Mouse (Mus musculus) hindbrain, embryonic 10.5 days (tissue): ENCODE data around the gene Syt1. TPM values are rescaled to one million over a fixed set of nuclear protein-coding genes. Genes with fewer than 3 reads are reported as not detected.

ENCODE experiments used
- DNase-seq: peaks from one replicate; pipeline ENCODE4 v3.0.0-alpha.2; 2017; ENCODE audit warnings: low spot score
- H3K27ac ChIP-seq: fragments of 300-500 bp; sonication (generic); 2 replicates; pipeline ENCODE4 v1.5.1; 2016; ENCODE audit warnings: mild to moderate bottlenecking, moderate library complexity
- H3K27me3 ChIP-seq: fragments of 300-500 bp; sonication (generic); 2 replicates; pipeline ENCODE4 v1.6.1; 2016; ENCODE audit warnings: mild to moderate bottlenecking; ENCODE audit not compliant: poor library complexity, insufficient read depth, severe bottlenecking
- H3K36me3 ChIP-seq: fragments of 300-500 bp; sonication (generic); 2 replicates; pipeline ENCODE4 v1.6.1; 2016; ENCODE audit warnings: mild to moderate bottlenecking, moderate library complexity
- H3K4me1 ChIP-seq: fragments of 300-500 bp; sonication (generic); replicated peaks from 2 replicates; pipeline ENCODE4 v1.6.1; 2016; ENCODE audit warnings: mild to moderate bottlenecking
- H3K4me3 ChIP-seq: fragments of 300-500 bp; sonication (generic); 2 replicates; pipeline ENCODE4 v1.5.1; 2016; ENCODE audit warnings: mild to moderate bottlenecking, moderate library complexity
- H3K9me3 ChIP-seq: fragments of 300-500 bp; sonication (generic); 2 replicates; pipeline ENCODE4 v1.6.1; 2016; ENCODE audit warnings: mild to moderate bottlenecking, moderate library complexity
- WGBS: fragments of 180-500 bp; shearing (Covaris S2); methylation state at CpG from one replicate; pipeline ENCODE4 v1.1.7; 2016; 5-methylcytosine and 5-hydroxymethylcytosine counted together
- polyA plus RNA-seq: library from polyadenylated mRNA; unstranded; fragments of >200 nt; fragmentation: Nextera tagmentation; extraction: Ambion mirVana; gene quantifications from 2 replicates; pipeline ENCODE4 v1.2.1, GENCODE M21; 2016

The Syt1 gene
- polyA plus RNA-seq, 1 experiment from 2014 or later, result 13.6 TPM

GRCm38 (mm10) chr10:108874687-108875086 lies 136.1 kb downstream of the Syt1 start:
- Histone ChIP-seq H3K9me3 (no peaks in the 10 kb centered on the region), H3K27me3 (no peaks in the 10 kb centered on the region), H3K27ac (no peak overlapping the region), H3K4me1 (no peaks in the 10 kb centered on the region), H3K36me3 (no peaks in the 10 kb centered on the region), H3K4me3 (no peak overlapping the region)
- 81% methylated on average over 4 of the region's 4 CpGs for WGBS
- DNase-seq, result no peak

DNA sequence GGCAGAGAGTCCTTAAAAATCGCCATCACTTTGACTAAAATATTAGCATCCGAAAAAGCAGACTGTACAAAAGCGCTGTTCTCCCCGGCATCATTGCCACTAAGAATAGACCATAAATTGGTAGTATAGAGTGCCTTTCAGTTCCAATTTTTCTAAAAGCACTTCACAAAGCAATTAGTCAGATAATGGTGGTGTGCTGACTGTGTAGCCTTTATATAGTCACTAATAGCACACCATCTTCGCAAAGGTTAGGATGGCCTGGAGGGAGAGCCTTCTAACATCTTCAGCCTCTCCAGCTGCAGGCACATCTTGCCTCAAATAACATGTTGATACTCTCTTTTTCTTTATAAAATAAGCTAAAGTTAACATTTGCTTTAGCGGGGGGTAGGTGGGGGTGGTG lies 138.4 kb downstream of the Syt1 start:
- no peaks in the 10 kb centered on the region for H3K9me3 ChIP-seq
- no peaks in the 10 kb centered on the region for H3K27me3 ChIP-seq
- H3K36me3 ChIP-seq, result no peaks in the 10 kb centered on the region
- H3K4me1 ChIP-seq, result no peaks in the 10 kb centered on the region
- DNase-seq, result no peak
- no peak overlapping the region for H3K27ac ChIP-seq
- WGBS, result 89% methylated on average over 6 of the region's 6 CpGs
- H3K4me3 ChIP-seq, result no peak overlapping the region

DNA sequence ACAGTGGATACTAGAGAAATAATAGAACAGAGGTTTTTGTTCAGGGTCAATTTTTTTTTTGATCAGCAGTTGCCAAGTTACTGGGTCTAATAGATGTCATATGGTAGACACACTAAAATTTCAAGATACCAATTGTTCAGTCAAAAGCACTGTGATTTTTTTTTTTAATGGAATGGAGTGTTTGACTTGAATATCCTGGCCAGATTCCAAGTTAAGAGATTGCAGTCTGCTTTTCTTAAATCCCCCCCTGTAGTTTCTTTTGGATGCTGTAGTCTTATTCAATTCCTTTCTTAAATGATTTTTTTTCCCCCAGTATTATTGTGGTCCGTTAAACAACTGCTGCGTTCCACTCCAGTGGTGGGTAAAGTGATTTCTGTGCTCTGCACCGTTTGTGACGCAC lies 140.2 kb downstream of the Syt1 start:
- H3K9me3 ChIP-seq, result no peaks in the 10 kb centered on the region
- H3K36me3 ChIP-seq, result no peaks in the 10 kb centered on the region
- no peaks in the 10 kb centered on the region for H3K4me1 ChIP-seq
- H3K27me3 ChIP-seq, result no peaks in the 10 kb centered on the region
- DNase-seq, result no peak
- 87% methylated on average over 4 of the region's 4 CpGs for WGBS
- no peak overlapping the region for H3K27ac ChIP-seq
- H3K4me3 ChIP-seq, result no peak overlapping the region

DNA sequence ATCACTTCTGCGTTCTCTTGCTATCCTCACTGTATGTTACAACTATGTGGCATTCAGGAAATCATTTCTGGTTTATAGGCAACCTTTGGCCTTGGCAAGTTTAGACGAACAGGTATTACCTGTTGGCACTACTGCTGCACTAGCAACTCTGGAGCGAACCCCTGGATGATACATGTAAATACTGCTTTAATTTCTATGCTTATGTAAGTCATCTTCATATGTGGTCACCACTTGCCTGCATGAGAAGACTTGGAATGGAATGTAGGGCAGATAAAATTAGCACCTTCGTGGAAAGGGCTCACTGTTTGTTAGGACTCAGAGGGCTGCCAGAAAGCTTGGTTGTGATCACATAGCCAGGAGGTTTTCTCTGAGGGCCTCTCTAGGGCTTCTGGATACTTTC lies 142.6 kb downstream of the Syt1 start:
- Histone ChIP-seq H3K4me3 (no peak overlapping the region), H3K27ac (no peak overlapping the region), H3K36me3 (no peaks in the 10 kb centered on the region), H3K27me3 (no peaks in the 10 kb centered on the region), H3K4me1 (no peaks in the 10 kb centered on the region), H3K9me3 (no peaks in the 10 kb centered on the region)
- no peak for DNase-seq
- WGBS, result 89% methylated on average over 4 of the region's 4 CpGs

- no peak overlapping the region for H3K27ac ChIP-seq
- H3K4me3 ChIP-seq, result no peak overlapping the region
- H3K27me3 ChIP-seq, result no peaks in the 10 kb centered on the region
- no peak for DNase-seq
- H3K9me3 ChIP-seq, result no peaks in the 10 kb centered on the region
- no peaks in the 10 kb centered on the region for H3K36me3 ChIP-seq
- 90% methylated on average over 6 of the region's 6 CpGs for WGBS
- H3K4me1 ChIP-seq, result no peaks in the 10 kb centered on the region
Measured at GRCm38 (mm10) chr10:108867202-108867601, 143.6 kb downstream of the Syt1 start.

DNA sequence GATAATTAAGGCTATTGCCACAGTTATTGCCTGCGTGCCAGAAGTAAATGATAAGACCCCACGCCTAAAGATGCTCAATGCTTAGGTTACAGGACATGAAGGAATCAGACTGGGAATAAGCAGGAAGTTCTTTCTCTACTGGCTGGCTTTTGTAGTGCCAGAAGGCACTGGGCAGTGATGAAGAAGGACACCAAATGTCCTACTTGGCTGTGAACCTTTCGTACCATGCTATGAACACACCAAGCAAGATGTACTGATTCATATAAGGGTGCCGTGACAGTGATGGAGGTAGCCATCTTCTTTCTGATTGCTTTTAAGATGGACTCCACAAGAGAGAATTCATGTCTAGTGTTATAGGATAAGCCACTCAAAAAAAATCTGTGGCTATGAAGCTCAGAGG lies 145.2 kb downstream of the Syt1 start:
- no peak overlapping the region for H3K4me3 ChIP-seq
- no peaks in the 10 kb centered on the region for H3K36me3 ChIP-seq
- no peaks in the 10 kb centered on the region for H3K27me3 ChIP-seq
- no peaks in the 10 kb centered on the region for H3K4me1 ChIP-seq
- no peaks in the 10 kb centered on the region for H3K9me3 ChIP-seq
- H3K27ac ChIP-seq, result no peak overlapping the region
- 94% methylated on average over 4 of the region's 4 CpGs for WGBS
- DNase-seq, result no peak

DNA sequence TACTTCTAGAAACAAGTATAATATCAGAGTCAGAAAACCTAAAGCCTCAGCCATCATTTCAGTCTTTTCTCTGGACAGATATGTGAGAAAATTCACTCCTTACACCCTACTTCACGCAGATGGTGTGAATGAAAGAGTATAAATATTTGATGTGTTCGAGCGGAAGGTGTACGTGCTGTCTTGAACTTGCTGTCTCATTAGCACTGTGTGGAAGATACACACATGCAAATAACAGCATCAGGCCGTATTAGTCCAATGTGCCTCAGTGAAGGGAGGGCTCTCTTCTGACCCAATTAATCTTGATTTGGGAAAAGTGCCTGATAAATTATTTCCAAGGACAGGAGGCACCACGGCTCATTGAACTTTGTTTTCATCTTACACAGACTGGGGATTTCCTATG lies 154.8 kb downstream of the Syt1 start:
- Histone ChIP-seq H3K27me3 (no peaks in the 10 kb centered on the region), H3K36me3 (no peaks in the 10 kb centered on the region), H3K4me1 (no peaks in the 10 kb centered on the region), H3K9me3 (no peaks in the 10 kb centered on the region), H3K27ac (no peak overlapping the region), H3K4me3 (no peak overlapping the region)
- no peak for DNase-seq
- 93% methylated on average over 6 of the region's 6 CpGs for WGBS

- WGBS, result 86% methylated on average over 4 of the region's 4 CpGs
Measured at GRCm38 (mm10) chr10:108852757-108853156, 158.0 kb downstream of the Syt1 start.

DNA sequence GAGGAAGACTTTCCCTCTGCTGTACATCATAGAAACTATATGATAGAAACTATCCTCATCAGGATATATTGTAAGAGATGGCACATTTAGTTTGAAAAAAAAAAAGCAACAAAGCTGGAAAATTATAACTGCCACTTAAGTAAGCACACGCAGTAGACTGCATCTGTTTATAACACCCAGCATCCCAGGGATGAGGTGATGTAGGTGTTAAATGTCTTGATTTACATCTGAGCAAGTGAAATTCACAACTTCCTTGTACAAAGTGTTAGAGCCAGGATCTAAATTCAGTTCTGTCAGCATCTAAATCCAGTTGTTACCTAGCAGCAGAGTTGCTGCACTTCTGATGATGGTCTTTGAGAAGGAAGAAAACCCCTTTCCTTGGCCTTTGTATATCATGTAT lies 173.3 kb downstream of the Syt1 start:
- no peaks in the 10 kb centered on the region for H3K9me3 ChIP-seq
- 88% methylated on average over 1 of the region's 1 CpGs for WGBS
- H3K4me1 ChIP-seq, result no peaks in the 10 kb centered on the region
- H3K4me3 ChIP-seq, result no peak overlapping the region
- H3K36me3 ChIP-seq, result no peaks in the 10 kb centered on the region
- DNase-seq, result no peak
- H3K27ac ChIP-seq, result no peak overlapping the region
- no peaks in the 10 kb centered on the region for H3K27me3 ChIP-seq

More at GRCm38 (mm10) chr10:108852757-108853156, 158.0 kb downstream of the Syt1 start:
- DNase-seq, result no peak
- no peak overlapping the region for H3K27ac ChIP-seq
- H3K4me3 ChIP-seq, result no peak overlapping the region
- H3K27me3 ChIP-seq, result no peaks in the 10 kb centered on the region
- no peaks in the 10 kb centered on the region for H3K9me3 ChIP-seq
- no peaks in the 10 kb centered on the region for H3K36me3 ChIP-seq
- H3K4me1 ChIP-seq, result no peaks in the 10 kb centered on the region

- no peaks in the 10 kb centered on the region for H3K27me3 ChIP-seq
- H3K4me1 ChIP-seq, result no peaks in the 10 kb centered on the region
- no peak overlapping the region for H3K4me3 ChIP-seq
- H3K27ac ChIP-seq, result no peak overlapping the region
- H3K9me3 ChIP-seq, result no peaks in the 10 kb centered on the region
- H3K36me3 ChIP-seq, result no peaks in the 10 kb centered on the region
- no peak for DNase-seq
- WGBS, result 90% methylated on average over 6 of the region's 6 CpGs
Measured at GRCm38 (mm10) chr10:108832248-108832647, 178.5 kb downstream of the Syt1 start.

DNA sequence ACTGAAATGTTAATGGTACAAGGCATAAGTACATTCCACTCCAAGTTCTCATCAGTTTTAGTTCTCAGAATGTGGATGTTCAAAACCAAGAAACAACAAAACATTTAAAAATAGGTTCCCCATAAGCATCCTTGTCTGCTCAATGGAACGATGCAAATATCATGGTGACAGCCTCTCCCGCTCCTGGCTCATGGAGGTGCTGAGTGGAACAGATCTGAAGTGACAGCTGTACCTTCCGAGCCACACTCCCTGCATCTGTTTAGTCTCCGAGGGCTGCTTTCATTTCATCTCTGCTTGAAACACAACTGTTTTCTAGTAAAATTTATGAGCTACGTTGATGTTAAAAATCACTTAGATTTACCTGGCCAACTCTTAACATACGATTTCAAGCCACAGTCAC lies 179.0 kb downstream of the Syt1 start:
- no peaks in the 10 kb centered on the region for H3K4me1 ChIP-seq
- H3K4me3 ChIP-seq, result no peak overlapping the region
- H3K36me3 ChIP-seq, result no peaks in the 10 kb centered on the region
- no peak for DNase-seq
- H3K27me3 ChIP-seq, result no peaks in the 10 kb centered on the region
- WGBS, result 83% methylated on average over 6 of the region's 6 CpGs
- no peak overlapping the region for H3K27ac ChIP-seq
- H3K9me3 ChIP-seq, result no peaks in the 10 kb centered on the region

GRCm38 (mm10) chr10:108822273-108822672 lies 188.5 kb downstream of the Syt1 start:
- H3K4me1 ChIP-seq, result no peaks in the 10 kb centered on the region
- H3K4me3 ChIP-seq, result no peak overlapping the region
- H3K9me3 ChIP-seq, result no peaks in the 10 kb centered on the region
- no peaks in the 10 kb centered on the region for H3K27me3 ChIP-seq
- no peak for DNase-seq
- H3K36me3 ChIP-seq, result no peaks in the 10 kb centered on the region
- no peak overlapping the region for H3K27ac ChIP-seq
- 84% methylated on average over 6 of the region's 6 CpGs for WGBS

DNA sequence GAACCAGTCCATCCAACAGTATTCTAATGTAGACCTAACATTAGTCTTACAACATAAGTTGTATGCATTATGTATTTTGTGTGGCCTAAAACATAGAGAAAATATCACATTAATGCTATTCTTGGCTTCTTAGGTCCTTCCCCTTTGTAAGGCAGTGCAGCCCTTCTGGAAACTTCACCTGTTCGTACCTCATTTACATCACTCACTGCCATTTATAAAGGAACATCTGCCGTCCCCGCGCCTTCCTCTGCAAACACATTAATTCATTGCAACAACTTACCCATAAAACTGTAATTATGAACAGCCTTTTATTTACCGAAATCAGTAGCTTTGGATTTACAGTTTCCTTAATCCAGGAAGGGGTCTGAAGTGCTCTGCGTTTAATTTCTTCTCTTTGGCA lies 195.4 kb downstream of the Syt1 start:
- no peaks in the 10 kb centered on the region for H3K27me3 ChIP-seq
- no peak overlapping the region for H3K27ac ChIP-seq
- WGBS, result 90% methylated on average over 6 of the region's 6 CpGs
- no peak overlapping the region for H3K4me3 ChIP-seq
- H3K4me1 ChIP-seq, result no peaks in the 10 kb centered on the region
- H3K9me3 ChIP-seq, result no peaks in the 10 kb centered on the region
- no peak for DNase-seq
- no peaks in the 10 kb centered on the region for H3K36me3 ChIP-seq

DNA sequence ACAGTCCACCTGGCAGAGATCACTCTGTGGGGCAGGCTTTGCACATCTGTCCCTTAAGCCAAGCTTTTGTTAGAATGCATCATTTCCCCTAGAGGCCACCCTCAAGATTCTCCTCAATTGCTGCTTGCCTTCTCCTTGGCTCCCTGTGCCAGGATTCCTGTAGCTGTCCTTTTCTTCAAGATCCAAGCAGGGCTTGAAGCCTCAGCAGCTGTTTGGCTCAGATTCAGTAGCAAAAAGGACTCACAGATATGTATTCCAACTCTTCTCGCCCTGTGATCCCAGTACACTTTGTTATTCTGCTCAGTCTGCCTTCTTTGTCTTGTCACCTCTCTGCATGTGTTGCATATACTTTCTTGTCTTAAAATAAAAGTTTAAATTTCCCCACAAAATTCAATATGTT lies 206.4 kb downstream of the Syt1 start:
- no peaks in the 10 kb centered on the region for H3K9me3 ChIP-seq
- H3K4me3 ChIP-seq, result no peak overlapping the region
- DNase-seq, result no peak
- no peaks in the 10 kb centered on the region for H3K36me3 ChIP-seq
- H3K4me1 ChIP-seq, result no peaks in the 10 kb centered on the region
- no peaks in the 10 kb centered on the region for H3K27me3 ChIP-seq
- 78% methylated on average over 1 of the region's 1 CpGs for whole genome bisulfite sequencing
- H3K27ac ChIP-seq, result no peak overlapping the region
